Mouse (Mus musculus) CH12.LX (cell line): ENCODE results near the gene Cdh13. TPM values are rescaled to one million over a fixed set of nuclear protein-coding genes. Genes with fewer than 3 reads are reported as not detected.

Experiments
- DNase-seq: peaks from one replicate; pipeline ENCODE4 v3.0.0-alpha.2; 2013; ENCODE audit errors: extremely low read depth
- H3K27ac ChIP-seq: 2 replicates; pipeline ENCODE4 v1.5.1; 2012; ENCODE audit warnings: low read depth, mild to moderate bottlenecking, control low read depth, moderate library complexity; ENCODE audit not compliant: insufficient read depth
- H3K27me3 ChIP-seq: replicated peaks from 2 replicates; pipeline ENCODE3; 2012; ENCODE audit warnings: inconsistent platforms
- H3K36me3 ChIP-seq, 2 experiments: replicated peaks in 1 of 2; 2 replicates each; pipeline versions ENCODE3 to v1.6.1; 2012; ENCODE audit warnings: inconsistent platforms in 1 of 2, low read length in 1 of 2, mild to moderate bottlenecking in 1 of 2, mixed read lengths in 1 of 2, moderate library complexity in 1 of 2; ENCODE audit not compliant: control insufficient read depth in 1 of 2, insufficient read depth in 1 of 2
- H3K4me1 ChIP-seq, 2 experiments: 2 replicates each; pipeline ENCODE4 v1.6.1; 2012; ENCODE audit warnings: inconsistent platforms in 1 of 2, moderate library complexity in 1 of 2; ENCODE audit not compliant: insufficient read depth in 2 of 2, control insufficient read depth in 1 of 2
- H3K4me2 ChIP-seq: 2 replicates; pipeline ENCODE4 v1.6.1; 2012; ENCODE audit warnings: low read depth, mild to moderate bottlenecking, control low read depth; ENCODE audit not compliant: poor library complexity, insufficient read depth, severe bottlenecking
- H3K4me3 ChIP-seq, 3 experiments: fragments of 150-350 bp in 1 of 3; sonication (generic) in 1 of 3; replicated peaks in 1 of 3; 2 replicates each; pipeline versions ENCODE3 to v1.5.1; 2011 to 2012; ENCODE audit warnings: low read depth in 2 of 3, low read length in 2 of 3, mild to moderate bottlenecking in 2 of 3, moderate library complexity in 2 of 3, control low read depth in 1 of 3, improper control_type of control experiment in 1 of 3, inconsistent platforms in 1 of 3, mixed read lengths in 1 of 3; ENCODE audit not compliant: poor library complexity in 1 of 3
- H3K79me2 ChIP-seq: replicated peaks from 2 replicates; pipeline ENCODE4 v1.6.1; 2012; ENCODE audit warnings: mild to moderate bottlenecking, moderate library complexity; ENCODE audit not compliant: control insufficient read depth, poor library complexity, insufficient read depth, severe bottlenecking; ENCODE audit errors: extremely low read depth
- H3K9ac ChIP-seq: 2 replicates; pipeline ENCODE4 v1.6.1; 2012; ENCODE audit warnings: low read depth, mild to moderate bottlenecking, control low read depth, moderate library complexity; ENCODE audit not compliant: insufficient read depth
- H3K9me3 ChIP-seq: replicated peaks from 2 replicates; pipeline ENCODE3; 2012; ENCODE audit warnings: low read length, inconsistent platforms, mixed read lengths
- CHD1 ChIP-seq: IDR thresholded peaks from 2 replicates; pipeline ENCODE4 v1.6.1; 2012; ENCODE audit warnings: low read depth, low read length, improper control_type of control experiment, inconsistent platforms
- CHD2 ChIP-seq: IDR thresholded peaks from 2 replicates; pipeline ENCODE4 v1.6.1; 2011; ENCODE audit warnings: low read length, improper control_type of control experiment
- ELF1 ChIP-seq: IDR thresholded peaks from 2 replicates; pipeline ENCODE4 v1.6.1; 2014; ENCODE audit warnings: low read depth, mild to moderate bottlenecking, inconsistent platforms, low read length, improper control_type of control experiment
- EP300 ChIP-seq: IDR thresholded peaks from 2 replicates; pipeline ENCODE4 v1.6.1; 2011; ENCODE audit warnings: low read length, improper control_type of control experiment
- GABPA ChIP-seq: IDR thresholded peaks from 2 replicates; pipeline ENCODE4 v1.6.1; 2012; ENCODE audit warnings: low read depth, low read length, improper control_type of control experiment, inconsistent platforms; ENCODE audit not compliant: insufficient replicate concordance
- HCFC1 ChIP-seq: IDR thresholded peaks from 2 replicates; pipeline ENCODE4 v1.6.1; 2012; ENCODE audit warnings: low read depth, mild to moderate bottlenecking, inconsistent platforms, low read length, improper control_type of control experiment
- IRF4 ChIP-seq: IDR thresholded peaks from 2 replicates; pipeline ENCODE4 v1.6.1; 2014; ENCODE audit warnings: low read depth, mild to moderate bottlenecking, inconsistent platforms, low read length, improper control_type of control experiment
- MAX ChIP-seq: IDR thresholded peaks from 2 replicates; pipeline ENCODE4 v1.6.1; 2011; ENCODE audit warnings: low read length, improper control_type of control experiment
- MXI1 ChIP-seq: IDR thresholded peaks from 2 replicates; pipeline ENCODE4 v1.6.1; 2011; ENCODE audit warnings: mild to moderate bottlenecking, low read depth, low read length, improper control_type of control experiment
- POLR2A ChIP-seq: IDR thresholded peaks from 2 replicates; pipeline ENCODE4 v1.6.1; 2011; ENCODE audit warnings: low read depth, mild to moderate bottlenecking, improper control_type of control experiment, low read length
- POLR2AphosphoS2 ChIP-seq: IDR thresholded peaks from 2 replicates; pipeline ENCODE4 v1.6.1; 2011; ENCODE audit warnings: low read depth, low read length, improper control_type of control experiment
- RCOR1 ChIP-seq: conservative IDR thresholded peaks from 2 replicates; pipeline ENCODE4 v1.6.1; 2012; ENCODE audit warnings: low read depth, mild to moderate bottlenecking, inconsistent platforms, low read length, improper control_type of control experiment
- SIN3A ChIP-seq: IDR thresholded peaks from 2 replicates; pipeline ENCODE4 v1.6.1; 2012; ENCODE audit warnings: low read length, improper control_type of control experiment, inconsistent platforms
- SMC3 ChIP-seq: IDR thresholded peaks from 2 replicates; pipeline ENCODE4 v1.6.1; 2011; ENCODE audit warnings: low read depth, low read length, improper control_type of control experiment
- UBTF ChIP-seq: IDR thresholded peaks from 2 replicates; pipeline ENCODE4 v1.6.1; 2012; ENCODE audit warnings: low read depth, mild to moderate bottlenecking, inconsistent platforms, low read length, improper control_type of control experiment, moderate library complexity
- ZC3H11A ChIP-seq: IDR thresholded peaks from 2 replicates; pipeline ENCODE4 v1.6.1; 2012; ENCODE audit warnings: low read depth, mild to moderate bottlenecking, inconsistent platforms, low read length, improper control_type of control experiment
- dilution Hi-C: fragments of 300-500 bp; cut with MboI; formaldehyde crosslinking; loops from 2 replicates; pipeline ENCODE4 v1.14.3; 2020; ENCODE audit warnings: low sequenced_read_pairs; ENCODE audit not compliant: extremely low pct_unique_long_range_greater_than_20kb, extremely low pct_ligation_motif_present
- in situ Hi-C: fragments of 300-500 bp; cut with MboI; formaldehyde crosslinking; loops from 3 replicates; pipeline ENCODE4 v1.14.3; 2019; ENCODE audit warnings: low sequenced_read_pairs, low pct_ligation_motif_present, low pct_unique_long_range_greater_than_20kb, mixed read lengths
- polyA plus RNA-seq: library from polyadenylated mRNA; unstranded; fragments of >175 nt; gene quantifications from 2 replicates; pipeline ENCODE4 v1.2.1, GENCODE M21; 2012; ENCODE audit warnings: low read depth; ENCODE audit not compliant: insufficient read length
- total RNA-seq, 2 experiments: library from RNA; depleted of rRNA; stranded (reverse); fragments of 300-350 nt in 1 of 2; fragments of >200 nt in 1 of 2; gene quantifications; 2 replicates each; pipeline ENCODE4 v1.2.3; 2012 to 2014

Cdh13 gene
- total and polyA plus RNA-seq, 3 experiments = not detected

- H3K4me3 ChIP-seq = no peak overlapping the region
- no peaks in the 10 kb centered on the region for H3K36me3 ChIP-seq
- dilution Hi-C loops = no loop called here
- DNase-seq = no peak
- no peak overlapping the region for H3K4me2 ChIP-seq
- peaks cover 10% of the 10 kb centered on the region for H3K27me3 ChIP-seq
- TF ChIP-seq MAX (no peak), POLR2A (no peak), EP300 (no peak), MXI1 (no peak)
- TF ChIP-seq, all 38 proteins: peak for 0
- in situ Hi-C loops = no loop called here
- Histone ChIP-seq H3K79me2 (no peaks in the 10 kb centered on the region), H3K9me3 (peaks cover 7% of the 10 kb centered on the region), H3K4me1 (no peaks in the 10 kb centered on the region), H3K9ac (no peak overlapping the region), H3K27ac (no peak overlapping the region)
These were observed 1001.0 kb downstream of the Cdh13 start for GRCm38 (mm10) chr8:119284516-119284915.

GRCm38 (mm10) chr8:119284920-119285319 lies 1001.4 kb downstream of the Cdh13 start:
- Histone ChIP-seq H3K27ac (no peak overlapping the region), H3K4me2 (no peak overlapping the region), H3K9ac (no peak overlapping the region), H3K4me1 (no peaks in the 10 kb centered on the region), H3K27me3 (peaks cover 10% of the 10 kb centered on the region), H3K79me2 (no peaks in the 10 kb centered on the region), H3K36me3 (no peaks in the 10 kb centered on the region), H3K9me3 (peaks cover 7% of the 10 kb centered on the region), H3K4me3 (no peak overlapping the region)
- DNase-seq = no peak
- dilution Hi-C loops = no loop called here
- in situ Hi-C loops = no loop called here
- TF ChIP-seq SMC3 = no peak
- no peak for TF ChIP-seq MXI1
- TF ChIP-seq UBTF = no peak
- no peak for TF ChIP-seq IRF4
- no peak for TF ChIP-seq EP300

GRCm38 (mm10) chr8:119295477-119295876 lies 1011.9 kb downstream of the Cdh13 start:
- Histone ChIP-seq H3K9me3 (peaks cover 14% of the 10 kb centered on the region), H3K79me2 (no peaks in the 10 kb centered on the region)
- TF ChIP-seq ELF1 = no peak
- no peak for TF ChIP-seq CHD1
- TF ChIP-seq SIN3A = no peak
- no peak for TF ChIP-seq IRF4
- TF ChIP-seq HCFC1 = no peak
- TF ChIP-seq POLR2AphosphoS2 = no peak
- no peak for TF ChIP-seq GABPA
- TF ChIP-seq SMC3 = no peak
- TF ChIP-seq ZC3H11A = no peak
- TF ChIP-seq CHD2 = no peak
- TF ChIP-seq RCOR1 = no peak
- TF ChIP-seq, all 38 proteins: peak for 0
- in situ Hi-C loops = no loop called here
- dilution Hi-C loops = no loop called here
- no peak overlapping the region for H3K4me3 ChIP-seq
- H3K27me3 ChIP-seq = no peaks in the 10 kb centered on the region
- no peaks in the 10 kb centered on the region for H3K4me1 ChIP-seq
- no peak overlapping the region for H3K9ac ChIP-seq
- H3K4me2 ChIP-seq = no peak overlapping the region
- no peak overlapping the region for H3K27ac ChIP-seq
- peak; percentile 33 for DNase-seq
- H3K36me3 ChIP-seq = no peaks in the 10 kb centered on the region
